Mouse (Mus musculus) cerebellum, postnatal 25 days (tissue): ENCODE data around the gene Lpin2.

Experiments
- DNase-seq, 2 experiments: peaks; one replicate each; pipeline ENCODE4 v3.0.0; 2021; ENCODE audit warnings: mixed read lengths in 2 of 2

The Lpin2 gene

GRCm38 (mm10) chr17:71177336-71177735, 5.0 kb upstream of the Lpin2 start:
- DNase-seq, result no peak

DNA sequence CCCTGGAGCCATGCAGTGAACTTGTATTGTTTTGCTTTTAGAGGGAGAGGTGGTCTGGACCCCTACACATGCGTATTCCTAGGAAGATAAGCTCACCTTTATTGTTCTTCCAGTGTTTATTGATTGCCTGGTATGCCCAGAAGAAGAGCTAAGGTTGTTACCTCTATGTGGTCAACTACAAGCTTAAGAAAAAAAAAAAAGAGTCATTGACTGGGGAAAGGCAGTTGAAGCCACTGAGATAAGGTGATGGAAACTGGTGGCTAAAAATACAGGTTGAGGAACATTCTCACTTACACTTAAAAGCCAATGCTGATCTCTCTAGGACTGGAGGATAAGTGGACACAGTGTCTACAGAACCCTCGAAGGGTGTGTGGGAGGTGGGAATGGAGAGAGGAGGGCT, 4.4 kb upstream of the Lpin2 start:
- DNase-seq, result no peak

DNA sequence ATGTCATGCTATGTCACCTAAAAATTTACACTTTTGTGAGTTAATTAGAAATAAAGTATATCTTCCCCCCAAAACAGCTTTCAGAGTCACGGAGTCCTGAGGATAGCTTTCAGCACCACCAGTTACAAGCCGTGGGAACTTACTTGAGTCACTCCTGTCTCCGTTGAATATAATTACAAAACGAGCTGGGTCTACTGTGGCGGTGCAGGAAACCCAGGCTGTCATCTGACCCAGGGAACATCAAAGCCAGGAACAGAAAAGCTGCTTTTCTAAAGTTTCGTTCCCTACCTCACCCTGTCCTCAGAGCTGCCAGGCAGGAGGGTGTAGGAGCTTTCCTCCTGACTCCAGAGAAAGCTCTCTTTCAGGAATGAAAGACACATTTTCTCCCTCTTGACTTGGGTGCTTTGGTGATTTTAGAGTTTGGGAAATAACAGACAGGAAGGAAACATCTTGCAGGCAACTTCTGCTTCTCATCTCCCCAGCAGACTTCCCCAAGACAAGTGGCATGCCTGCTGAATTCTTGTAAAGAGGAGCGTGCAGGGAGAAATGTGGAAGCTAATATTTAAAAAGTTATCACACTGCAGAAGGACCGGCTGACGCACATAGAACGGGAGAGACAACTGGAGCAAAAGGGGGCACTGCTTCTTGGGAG, 3.7 kb upstream of the Lpin2 start:
- DNase-seq, result no peak

DNA sequence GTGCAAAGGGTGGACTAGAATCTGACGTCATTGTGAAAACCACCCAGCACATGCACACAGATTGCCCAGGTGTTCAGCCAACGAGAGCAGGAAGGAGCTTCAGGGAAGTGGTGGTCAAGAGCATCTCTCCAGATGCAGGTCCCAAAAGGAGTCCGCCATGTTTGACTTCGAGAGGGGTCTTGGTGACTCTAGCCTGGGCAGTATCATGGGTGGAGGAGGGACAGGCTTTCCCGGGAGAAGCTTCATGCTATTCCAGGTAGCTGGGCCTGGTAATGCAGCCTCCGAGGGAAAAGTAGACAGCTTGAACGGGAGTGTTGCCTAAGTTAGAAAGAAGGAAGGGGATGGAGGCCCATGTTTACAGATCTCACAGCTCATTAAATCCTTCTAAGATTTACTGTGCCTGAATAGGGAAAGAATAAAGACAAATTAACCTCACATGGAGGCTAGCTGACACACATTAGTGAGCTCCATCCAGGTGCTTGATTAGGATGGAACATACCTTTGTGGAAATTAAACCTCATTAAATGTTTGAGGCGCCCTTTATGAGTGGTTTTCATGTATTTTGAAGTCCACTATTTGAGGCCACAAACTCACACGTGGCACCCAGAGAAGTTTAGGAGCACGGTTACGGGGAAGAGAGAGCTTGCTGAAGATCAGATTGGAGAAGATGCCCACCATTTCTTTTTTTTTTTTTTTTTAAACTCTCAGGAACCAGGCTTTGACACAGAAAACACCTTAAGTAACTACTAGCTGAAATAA, 2.6 kb upstream of the Lpin2 start:
- no peak for DNase-seq

DNA sequence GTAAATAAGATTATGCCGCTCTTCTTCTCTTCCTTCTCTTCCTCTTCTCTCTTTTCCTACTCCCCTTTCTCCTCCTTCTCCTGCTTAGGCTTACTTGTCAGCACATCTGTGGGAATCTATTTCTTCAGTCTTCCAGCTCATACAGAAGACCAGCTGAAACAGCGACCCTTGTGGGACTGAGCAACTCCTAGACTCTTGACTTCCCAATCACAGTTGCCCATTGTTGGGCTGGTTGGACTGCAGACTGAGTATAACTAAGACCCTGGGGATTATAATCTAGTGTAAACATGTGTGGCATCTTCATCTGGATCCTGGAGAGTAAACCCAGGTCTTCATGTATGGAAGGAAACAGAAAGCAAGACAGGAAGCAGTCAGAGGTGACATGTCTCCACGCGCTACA, 1.8 kb upstream of the Lpin2 start:
- no peak for DNase-seq

- DNase-seq, result peak; percentile 89 to 94
Observed at GRCm38 (mm10) chr17:71182871-71183656, 704 bp downstream of the Lpin2 start.

DNA sequence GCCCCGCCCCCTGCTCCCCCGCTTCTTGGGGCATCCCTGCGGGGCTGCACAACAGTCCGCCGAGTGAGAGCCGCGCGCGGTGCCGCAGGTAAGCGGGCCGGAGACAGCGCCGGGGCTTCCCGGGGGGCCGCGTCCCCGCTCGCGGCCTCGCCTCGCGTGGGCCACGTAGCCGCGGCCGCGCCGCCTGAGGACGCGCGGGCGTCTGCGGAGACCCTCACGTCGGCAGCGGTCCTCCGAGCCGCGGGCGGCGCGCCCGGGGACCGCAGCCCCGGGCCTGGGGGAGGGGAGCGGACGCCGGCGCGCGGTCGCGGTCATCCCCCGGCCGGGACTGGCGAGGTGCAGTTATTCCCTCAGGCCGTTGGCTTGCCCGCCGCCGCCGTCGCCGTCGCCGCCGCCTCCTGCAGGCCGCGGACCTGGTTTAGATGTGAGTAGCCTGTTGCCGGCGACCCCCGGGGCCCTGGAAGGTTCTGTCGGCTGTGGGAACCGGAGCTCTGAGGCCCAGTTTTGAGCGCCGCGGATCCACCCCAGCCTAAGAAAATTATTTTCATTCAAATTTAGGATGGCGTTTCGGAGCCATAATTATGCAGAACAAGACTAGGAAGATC, 1.4 kb downstream of the Lpin2 start:
- DNase-seq, result peak in 1 of 2 experiments; percentile 62

DNA sequence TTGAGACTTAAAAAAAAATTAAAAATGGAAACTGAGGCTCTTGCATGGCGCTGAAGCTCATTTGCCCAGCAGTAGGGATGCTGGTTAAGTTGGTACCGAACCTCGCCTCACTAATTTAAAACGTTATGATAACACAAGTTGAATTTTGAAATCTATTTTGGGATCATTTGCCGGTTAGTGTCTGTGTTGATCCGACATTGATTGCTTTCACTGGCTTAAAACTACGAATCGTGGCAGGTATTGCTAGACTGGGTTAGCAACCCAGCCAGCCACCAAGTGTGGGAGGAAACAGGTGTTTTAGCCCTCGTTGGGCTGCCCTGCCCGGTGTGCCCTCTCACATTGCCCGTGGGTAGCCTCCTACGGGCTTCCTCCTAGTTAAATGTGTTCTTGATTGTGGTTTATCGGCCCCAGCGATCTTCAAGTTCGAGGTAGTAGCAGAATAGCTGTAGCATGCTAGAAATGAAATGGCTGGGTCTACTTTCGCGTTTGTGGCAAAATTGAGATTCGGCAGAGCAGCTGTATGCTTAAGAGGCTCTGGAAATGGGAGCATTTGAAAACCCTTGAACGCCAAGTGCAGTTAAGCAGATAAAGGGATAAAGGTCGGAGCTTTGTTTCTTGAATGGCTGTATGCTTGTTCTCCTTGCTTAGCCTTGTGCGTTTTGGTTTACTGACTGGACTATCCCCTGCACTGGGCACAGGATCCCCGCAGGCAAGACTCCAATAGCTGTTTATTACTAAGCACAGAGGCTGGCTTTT, 2.2 kb downstream of the Lpin2 start:
- peak; percentile 20 to 31 for DNase-seq

DNA sequence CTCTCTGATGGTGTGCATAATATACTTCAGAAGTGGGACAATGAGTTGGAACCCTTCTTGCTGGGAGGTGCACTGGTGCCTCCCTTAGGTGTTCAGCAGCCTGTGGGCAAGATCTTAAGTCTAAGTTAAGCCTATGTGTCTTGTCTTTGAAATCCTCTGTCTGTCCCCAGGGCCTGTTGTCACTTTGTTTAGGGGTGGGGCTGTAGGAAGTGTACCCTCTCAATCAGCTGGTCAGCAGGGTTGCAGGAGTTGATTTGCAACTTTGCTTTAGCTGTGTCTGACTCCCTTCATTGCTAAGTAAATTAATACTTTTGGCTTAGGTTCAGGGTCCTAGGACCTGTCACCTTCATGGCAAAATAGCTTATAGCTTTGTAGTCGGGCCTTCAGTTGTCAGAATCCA, 3.0 kb downstream of the Lpin2 start:
- no peak for DNase-seq

DNA sequence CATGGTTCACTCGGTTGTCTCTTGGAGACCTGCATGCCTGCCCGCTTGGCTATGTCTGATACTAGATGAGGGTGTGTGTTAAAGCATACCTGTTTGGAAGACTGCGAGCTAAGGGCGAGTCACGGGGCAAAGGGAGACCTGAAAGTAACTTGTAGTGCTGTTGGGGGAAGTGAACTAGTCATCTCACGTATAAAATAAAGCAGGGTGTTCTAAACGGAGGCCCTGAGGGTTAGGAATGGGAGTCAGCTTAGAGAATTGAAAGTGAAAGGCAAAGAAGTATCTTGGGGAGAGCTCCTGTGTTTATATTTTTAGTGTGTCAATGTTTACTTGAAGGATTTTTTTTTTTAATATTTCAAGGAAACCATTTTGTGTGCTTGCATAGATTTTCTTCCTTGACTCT, 8.2 kb downstream of the Lpin2 start:
- no peak for DNase-seq

- DNase-seq, result no peak
Observed at GRCm38 (mm10) chr17:71191063-71191462, 8.7 kb downstream of the Lpin2 start.

- no peak for DNase-seq
Observed at GRCm38 (mm10) chr17:71191651-71192419, 9.5 kb downstream of the Lpin2 start.

DNA sequence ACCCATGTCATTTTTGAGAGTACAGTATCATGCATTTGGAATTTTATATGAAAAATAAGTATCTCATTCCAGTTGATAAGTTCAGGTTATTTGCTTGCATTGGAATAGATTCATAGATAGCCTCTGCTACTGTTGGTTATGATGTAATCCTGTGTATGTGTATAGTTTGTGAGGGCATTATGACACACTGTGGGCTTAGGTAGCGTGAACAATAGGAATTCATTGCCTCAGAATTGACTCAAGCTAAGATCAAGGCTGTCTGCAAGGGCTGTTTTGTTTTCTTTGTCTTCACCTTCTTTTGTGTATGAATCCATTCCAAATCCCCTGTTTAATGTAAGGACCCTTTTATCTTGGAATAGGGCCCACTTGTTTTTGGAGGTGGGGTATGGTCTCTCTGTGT, 10.7 kb downstream of the Lpin2 start:
- no peak for DNase-seq

GRCm38 (mm10) chr17:71193485-71193884, 11.1 kb downstream of the Lpin2 start:
- DNase-seq, result no peak

DNA sequence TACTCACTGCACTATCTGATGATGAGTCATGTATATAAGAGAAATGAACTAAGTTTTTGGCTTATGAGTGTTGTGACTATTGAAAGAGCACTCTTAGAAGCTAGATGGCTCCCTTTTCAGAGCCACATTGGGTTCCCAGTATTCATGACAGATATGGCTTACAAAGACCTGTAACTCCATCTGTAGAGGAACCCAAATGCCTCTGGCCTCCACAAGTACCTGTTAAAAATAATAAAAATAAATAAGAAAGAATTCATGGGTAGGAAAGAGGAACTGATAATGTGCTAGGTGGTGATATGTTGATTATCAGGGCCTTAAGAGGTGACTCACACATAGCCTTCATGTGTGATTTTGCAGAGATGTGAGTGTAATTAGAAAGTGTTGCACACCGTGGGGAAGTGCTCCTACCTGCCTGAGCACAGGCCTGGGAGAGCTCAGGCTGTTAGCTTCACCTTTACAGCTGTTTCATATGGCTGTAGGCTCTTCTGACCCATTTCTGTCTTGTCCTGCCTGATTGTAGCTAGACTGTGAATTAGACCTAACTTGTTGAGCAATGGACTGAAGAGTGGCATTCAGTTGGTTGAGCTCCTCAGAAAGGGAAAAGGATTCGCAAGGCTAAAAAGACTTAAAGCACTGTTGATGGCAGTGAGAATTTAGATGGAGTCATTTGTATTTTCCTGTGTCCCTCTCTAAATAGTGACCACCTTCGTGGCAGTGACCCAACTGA, 12.7 kb downstream of the Lpin2 start:
- DNase-seq, result no peak

GRCm38 (mm10) chr17:71195633-71196391, 13.5 kb downstream of the Lpin2 start:
- peak; percentile 41 to 56 for DNase-seq

- no peak for DNase-seq
Observed at GRCm38 (mm10) chr17:71196415-71196814, 14.1 kb downstream of the Lpin2 start.

DNA sequence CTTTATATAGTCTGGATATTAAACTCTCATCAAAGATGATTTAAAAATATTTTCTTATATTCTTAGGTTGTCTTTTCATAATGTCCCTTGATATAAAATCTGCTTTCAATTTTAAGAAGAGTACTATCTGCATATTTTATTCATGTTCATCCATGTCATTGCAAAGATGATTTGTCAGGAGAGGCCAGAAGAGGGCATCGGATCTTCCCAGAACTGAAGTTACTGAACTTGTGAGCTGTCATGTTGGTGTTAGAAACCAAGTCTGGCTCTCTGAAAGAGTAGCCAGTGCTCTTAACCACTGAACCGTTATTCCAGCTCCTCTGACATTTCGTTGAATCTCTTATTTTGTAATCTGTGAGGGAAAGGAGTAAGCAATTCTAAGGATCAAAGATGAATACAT, 17.0 kb downstream of the Lpin2 start:
- no peak for DNase-seq

DNA sequence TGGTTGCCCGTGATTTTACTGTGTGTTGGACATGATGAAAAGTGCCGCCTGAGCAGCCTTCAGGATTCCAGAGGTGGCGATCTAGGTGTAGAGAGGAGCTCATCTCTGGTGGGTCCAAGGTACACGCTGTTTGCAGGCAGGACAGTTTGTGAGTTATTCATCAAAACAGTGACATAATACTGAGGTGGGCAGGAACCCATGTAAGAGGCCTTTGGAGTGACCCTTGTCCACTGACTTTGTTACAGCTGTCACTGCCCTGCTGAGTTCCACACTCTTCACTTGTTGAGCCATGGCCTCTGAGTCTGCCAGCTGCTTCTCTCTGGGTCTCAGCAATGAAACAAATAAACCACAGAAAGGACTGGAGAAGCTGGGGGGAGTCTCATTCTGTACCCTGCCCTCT, 19.8 kb downstream of the Lpin2 start:
- DNase-seq, result no peak
